Comparison of ENCODE assay signal across 8 mouse cellular contexts in the genomic region with DNA sequence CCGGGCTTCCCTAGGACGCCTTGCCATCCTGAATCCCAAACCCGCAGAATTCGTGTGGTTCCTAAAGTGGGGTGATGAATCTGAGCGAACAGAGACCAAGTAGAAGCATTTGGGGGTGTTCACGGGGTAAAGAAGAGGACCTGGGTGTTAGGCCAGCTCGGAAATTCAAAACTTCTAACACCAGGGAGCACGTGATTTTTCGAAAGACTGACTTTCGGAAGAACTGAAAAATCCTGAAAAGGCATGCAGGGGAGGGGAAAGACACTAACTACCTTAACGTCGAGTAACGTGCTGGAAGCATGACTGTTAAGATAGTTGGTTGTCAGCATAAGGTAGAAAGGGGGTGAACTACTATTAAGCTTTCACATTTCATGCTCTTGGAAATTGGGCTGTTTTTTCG. TPM values are rescaled to one million over a fixed set of nuclear protein-coding genes. Genes with fewer than 3 reads are reported as not detected.
DNase-seq lines count a peak whose midpoint lies in the region; ATAC-seq and TF ChIP-seq lines count a peak whose summit lies in the region.

No protein-coding gene starts in this region.

- peaks cover 19% of the 10 kb centered on the region for H3K27me3 ChIP-seq in C2C12 (ENCODE audit: control insufficient read depth, insufficient read depth, insufficient read length)
- H3K27me3 ChIP-seq in forebrain, embryonic 11.5 days (ENCODE audit: control insufficient read depth, insufficient read depth, low read length) = peaks cover 22% of the 10 kb centered on the region; the same call in 1 of the 2 replicates
- peaks cover 48% of the 10 kb centered on the region for H3K27me3 ChIP-seq in liver, embryonic 14.5 days (ENCODE audit: control insufficient read depth, insufficient read depth, low read length)

- ATAC-seq in forebrain, embryonic 11.5 days (replicated peaks; ENCODE audit: low FRiP score) = no peak
- ATAC-seq in liver, embryonic 14.5 days (ENCODE audit: insufficient read depth) = no peak

- no peaks in the 10 kb centered on the region for H3K9me3 ChIP-seq in forebrain, embryonic 11.5 days (ENCODE audit: control insufficient read depth, low read length)
- no peaks in the 10 kb centered on the region for H3K9me3 ChIP-seq in liver, embryonic 14.5 days (ENCODE audit: control insufficient read depth, low read length)

- H3ac ChIP-seq in C2C12 (ENCODE audit: control insufficient read depth, insufficient read length, low read depth) = peak overlapping the region; percentile 48

- WGBS in forebrain, embryonic 11.5 days = under 1% methylated on average over 14 of the region's 14 CpGs
- WGBS in liver, embryonic 14.5 days (ENCODE audit: insufficient replicate concordance) = under 1% methylated on average over 14 of the region's 14 CpGs

- intact Hi-C loops in gastrocnemius, adult 2 months (cut with DNase I) = loop anchor here (5.0 kb wide), 2 partner anchors 74 to 249 kb away; a partner anchor contains a TSS
- intact Hi-C loops in gastrocnemius, postnatal 36 days (cut with DNase I) = loop anchor here (5.0 to 10.0 kb wide), 2 partner anchors 136 to 246 kb away; a partner anchor contains a TSS

- no peaks in the 10 kb centered on the region for H3K79me3 ChIP-seq in C2C12 (ENCODE audit: low read depth)

- H3K4me1 ChIP-seq in forebrain, embryonic 11.5 days (replicated peaks; ENCODE audit: control insufficient read depth, insufficient read depth, low read length) = peaks cover 20% of the 10 kb centered on the region
- H3K4me1 ChIP-seq in liver, embryonic 14.5 days (replicated peaks; ENCODE audit: control insufficient read depth in 2 of 2, insufficient read depth in 2 of 2, low read length in 1 of 2) = peaks cover 0 to 9% of the 10 kb centered on the region in 2 experiments; a peak in 3 of 4 replicates

- peak overlapping the region; percentile 91 for H3K4me2 ChIP-seq in forebrain, embryonic 11.5 days (ENCODE audit: low read depth, low read length, severe bottlenecking)
- H3K4me2 ChIP-seq in liver, embryonic 14.5 days (ENCODE audit: low read depth) = peak overlapping the region; percentile 100

- peak overlapping the region; percentile 54; the same call in 1 of the 2 replicates for H3K9ac ChIP-seq in forebrain, embryonic 11.5 days (ENCODE audit: low read length)
- peak overlapping the region; percentile 67 for H3K9ac ChIP-seq in liver, embryonic 14.5 days (replicated peaks)

- TF ChIP-seq EP300 in liver, embryonic 14.5 days (IDR thresholded peaks at IDR 0.05; ENCODE audit: low read depth) = no peak

- peaks cover 13% of the 10 kb centered on the region for H3K79me2 ChIP-seq in C2C12 (ENCODE audit: control insufficient read depth, insufficient read depth)

- no peaks in the 10 kb centered on the region for H3K36me3 ChIP-seq in C2C12 (ENCODE audit: control insufficient read depth, insufficient read depth)
- no peaks in the 10 kb centered on the region for H3K36me3 ChIP-seq in forebrain, embryonic 11.5 days (ENCODE audit: control insufficient read depth, insufficient read depth, low read length)
- no peaks in the 10 kb centered on the region for H3K36me3 ChIP-seq in liver, embryonic 14.5 days (replicated peaks; ENCODE audit: control insufficient read depth, insufficient read depth, low read depth)

- no peak for DNase-seq in gastrocnemius, adult 2 months
- DNase-seq in gastrocnemius, postnatal 36 days = no peak
- DNase-seq in forebrain, embryonic 11.5 days (ENCODE audit: low spot score) = no peak
- no peak for DNase-seq in liver, embryonic 14.5 days (ENCODE audit: low read depth in 3 of 3, low spot score in 3 of 3)
- no peak for DNase-seq in retina, postnatal 1 day
- no peak for DNase-seq in adrenal gland, postnatal 4 days (ENCODE audit: low spot score in 2 of 2)
- DNase-seq in cerebellum, adult 11-12 months = no peak

- peak overlapping the region; percentile 94 for H3K27ac ChIP-seq in gastrocnemius, adult 2 months
- peak overlapping the region; percentile 99; the same call in 1 of the 2 replicates for H3K27ac ChIP-seq in forebrain, embryonic 11.5 days (ENCODE audit: low read depth, low read length)
- no peak overlapping the region for H3K27ac ChIP-seq in liver, embryonic 14.5 days

- TF ChIP-seq CTCF in gastrocnemius, adult 2 months (IDR thresholded peaks at IDR 0.05) = no peak
- no peak for TF ChIP-seq CTCF in C2C12 (IDR thresholded peaks at IDR 0.05; ENCODE audit: control insufficient read depth, insufficient read depth, insufficient read length)
- no peak for TF ChIP-seq CTCF in liver, embryonic 14.5 days (IDR thresholded peaks at IDR 0.05; ENCODE audit: low read depth)

- peak overlapping the region; percentile 79 for H3K4me3 ChIP-seq in gastrocnemius, adult 2 months
- H3K4me3 ChIP-seq in C2C12 (ENCODE audit: insufficient read depth, poor library complexity, severe bottlenecking) = peak overlapping the region; percentile 41
- peak overlapping the region; percentile 94 for H3K4me3 ChIP-seq in forebrain, embryonic 11.5 days (ENCODE audit: low read depth, low read length)
- peak overlapping the region; percentile 91 to 97 for H3K4me3 ChIP-seq in liver, embryonic 14.5 days (ENCODE audit: insufficient read depth in 1 of 2, low read depth in 2 of 2, low read length in 2 of 2)

TF ChIP-seq in C2C12, 6 proteins besides CTCF, POLR2A, EP300 and RAD21:
- TF ChIP-seq USF1 (IDR thresholded peaks at IDR 0.05; ENCODE audit: low read depth) = peak; percentile 43
- TF ChIP-seq CEBPB (IDR thresholded peaks at IDR 0.05; ENCODE audit: low read depth) = no peak

RNA-seq across cellular contexts. Expression of a gene that starts 5.1 kb away (rescaled TPM):
- total RNA-seq in gastrocnemius, adult 2 months (2021) = 10 to 100 TPM in 1 of 2 experiments, 1 to 10 TPM in 1; 8.0 to 13.0 TPM
- 10 to 100 TPM in 1 of 2 experiments, 1 to 10 TPM in 1; 8.6 to 10.4 TPM for total RNA-seq in gastrocnemius, postnatal 36 days (2021)
- polyA plus RNA-seq in C2C12 (2012; fragmentation: generic; extraction: Trizol) = 2.8 TPM
- 25.1 and 26.0 TPM in 2 replicates for polyA plus RNA-seq in forebrain, embryonic 11.5 days (2014; fragmentation: Nextera tagmentation; extraction: Ambion mirVana)
- 4.3 and 4.4 TPM in 2 replicates for polyA plus RNA-seq in liver, embryonic 14.5 days (2012; rRNA removed)
- 4.2 and 4.9 TPM in 2 replicates for polyA plus RNA-seq in liver, embryonic 14.5 days (2014; fragmentation: Nextera tagmentation; extraction: Ambion mirVana)
- total RNA-seq in adrenal gland, postnatal 4 days (2021) = 10 to 100 TPM; 80.5 to 82.9 TPM

Comparison
In these comparisons a context has a peak if more than half of its experiments do, and no peak if none do; other contexts are left out.
1. H3K4me3 ChIP-seq: peak in every context shown above with its lines; median percentile 94 in forebrain, embryonic 11.5 days; 94 in liver, embryonic 14.5 days; 79 in gastrocnemius, adult 2 months; 41 in C2C12.
2. RNA of a gene that starts 5.1 kb away (total RNA-seq): 80.5 to 82.9 TPM in adrenal gland, postnatal 4 days; 8.0 to 13.0 TPM in gastrocnemius, adult 2 months and 8.6 to 10.4 TPM in gastrocnemius, postnatal 36 days; every median in the first group is over 4 times any median in the second.